Mouse (Mus musculus) cortical plate, adult 2 months (tissue): ENCODE measurements around the gene Adgrl4.

ENCODE experiments used
- CTCF ChIP-seq: fragments of 200-500 bp; IDR thresholded peaks from 2 replicates; pipeline ENCODE4 v1.5.1; 2011; ENCODE audit warnings: mild to moderate bottlenecking, control low read depth, low read length; ENCODE audit not compliant: insufficient read depth; ENCODE audit errors: extremely low read depth
- POLR2A ChIP-seq: fragments of 200-500 bp; IDR thresholded peaks from 2 replicates; pipeline ENCODE4 v1.6.1; 2011; ENCODE audit warnings: mild to moderate bottlenecking, low read length, control low read depth; ENCODE audit not compliant: insufficient read depth; ENCODE audit errors: extremely low read depth

- no peak for TF ChIP-seq CTCF
- no peak for TF ChIP-seq POLR2A
These were observed 38.4 kb upstream of the Adgrl4 start for GRCm38 (mm10) chr3:151399270-151399669.
